Mouse (Mus musculus) CH12.LX (cell line): ENCODE data around the gene Barx1. TPM values are rescaled to one million over a fixed set of nuclear protein-coding genes. Genes with fewer than 3 reads are reported as not detected.

ENCODE experiments used
- DNase-seq: peaks from one replicate; pipeline ENCODE4 v3.0.0-alpha.2; 2013; ENCODE audit errors: extremely low read depth
- H3K27ac ChIP-seq: 2 replicates; pipeline ENCODE4 v1.5.1; 2012; ENCODE audit warnings: low read depth, mild to moderate bottlenecking, control low read depth, moderate library complexity; ENCODE audit not compliant: insufficient read depth
- H3K27me3 ChIP-seq: replicated peaks from 2 replicates; pipeline ENCODE3; 2012; ENCODE audit warnings: inconsistent platforms
- H3K36me3 ChIP-seq, 2 experiments: replicated peaks in 1 of 2; 2 replicates each; pipeline versions ENCODE3 to v1.6.1; 2012; ENCODE audit warnings: inconsistent platforms in 1 of 2, low read length in 1 of 2, mild to moderate bottlenecking in 1 of 2, mixed read lengths in 1 of 2, moderate library complexity in 1 of 2; ENCODE audit not compliant: control insufficient read depth in 1 of 2, insufficient read depth in 1 of 2
- H3K4me1 ChIP-seq, 2 experiments: 2 replicates each; pipeline ENCODE4 v1.6.1; 2012; ENCODE audit warnings: inconsistent platforms in 1 of 2, moderate library complexity in 1 of 2; ENCODE audit not compliant: insufficient read depth in 2 of 2, control insufficient read depth in 1 of 2
- H3K4me2 ChIP-seq: 2 replicates; pipeline ENCODE4 v1.6.1; 2012; ENCODE audit warnings: low read depth, mild to moderate bottlenecking, control low read depth; ENCODE audit not compliant: poor library complexity, insufficient read depth, severe bottlenecking
- H3K4me3 ChIP-seq, 3 experiments: fragments of 150-350 bp in 1 of 3; sonication (generic) in 1 of 3; replicated peaks in 1 of 3; 2 replicates each; pipeline versions ENCODE3 to v1.5.1; 2011 to 2012; ENCODE audit warnings: low read depth in 2 of 3, low read length in 2 of 3, mild to moderate bottlenecking in 2 of 3, moderate library complexity in 2 of 3, control low read depth in 1 of 3, improper control_type of control experiment in 1 of 3, inconsistent platforms in 1 of 3, mixed read lengths in 1 of 3; ENCODE audit not compliant: poor library complexity in 1 of 3
- H3K79me2 ChIP-seq: replicated peaks from 2 replicates; pipeline ENCODE4 v1.6.1; 2012; ENCODE audit warnings: mild to moderate bottlenecking, moderate library complexity; ENCODE audit not compliant: control insufficient read depth, poor library complexity, insufficient read depth, severe bottlenecking; ENCODE audit errors: extremely low read depth
- H3K9ac ChIP-seq: 2 replicates; pipeline ENCODE4 v1.6.1; 2012; ENCODE audit warnings: low read depth, mild to moderate bottlenecking, control low read depth, moderate library complexity; ENCODE audit not compliant: insufficient read depth
- H3K9me3 ChIP-seq: replicated peaks from 2 replicates; pipeline ENCODE3; 2012; ENCODE audit warnings: low read length, inconsistent platforms, mixed read lengths
- CHD1 ChIP-seq: IDR thresholded peaks from 2 replicates; pipeline ENCODE4 v1.6.1; 2012; ENCODE audit warnings: low read depth, low read length, improper control_type of control experiment, inconsistent platforms
- CHD2 ChIP-seq: IDR thresholded peaks from 2 replicates; pipeline ENCODE4 v1.6.1; 2011; ENCODE audit warnings: low read length, improper control_type of control experiment
- CTCF ChIP-seq, 2 experiments: IDR thresholded peaks in 1 of 2; conservative IDR thresholded peaks in 1 of 2; 2 replicates each; pipeline ENCODE4 v1.5.1; 2011 to 2012; ENCODE audit warnings: low read depth in 2 of 2, low read length in 2 of 2, improper control_type of control experiment in 1 of 2, inconsistent platforms in 1 of 2, mild to moderate bottlenecking in 1 of 2, moderate library complexity in 1 of 2
- E2F4 ChIP-seq: IDR thresholded peaks from 2 replicates; pipeline ENCODE4 v1.6.1; 2011; ENCODE audit warnings: low read depth, low read length, improper control_type of control experiment; ENCODE audit not compliant: insufficient replicate concordance
- ELF1 ChIP-seq: IDR thresholded peaks from 2 replicates; pipeline ENCODE4 v1.6.1; 2014; ENCODE audit warnings: low read depth, mild to moderate bottlenecking, inconsistent platforms, low read length, improper control_type of control experiment
- ETS1 ChIP-seq: conservative IDR thresholded peaks from 2 replicates; pipeline ENCODE4 v1.6.1; 2012; ENCODE audit warnings: low read depth, mild to moderate bottlenecking, inconsistent platforms, low read length, improper control_type of control experiment, moderate library complexity
- HCFC1 ChIP-seq: IDR thresholded peaks from 2 replicates; pipeline ENCODE4 v1.6.1; 2012; ENCODE audit warnings: low read depth, mild to moderate bottlenecking, inconsistent platforms, low read length, improper control_type of control experiment
- IRF4 ChIP-seq: IDR thresholded peaks from 2 replicates; pipeline ENCODE4 v1.6.1; 2014; ENCODE audit warnings: low read depth, mild to moderate bottlenecking, inconsistent platforms, low read length, improper control_type of control experiment
- MAFK ChIP-seq: IDR thresholded peaks from 2 replicates; pipeline ENCODE4 v1.6.1; 2011; ENCODE audit warnings: low read length, improper control_type of control experiment; ENCODE audit not compliant: insufficient replicate concordance
- MAX ChIP-seq: IDR thresholded peaks from 2 replicates; pipeline ENCODE4 v1.6.1; 2011; ENCODE audit warnings: low read length, improper control_type of control experiment
- MAZ ChIP-seq: IDR thresholded peaks from 2 replicates; pipeline ENCODE4 v1.6.1; 2012; ENCODE audit warnings: low read depth, mild to moderate bottlenecking, inconsistent platforms, low read length, improper control_type of control experiment, moderate library complexity
- MYC ChIP-seq: IDR thresholded peaks from 2 replicates; pipeline ENCODE4 v1.6.1; 2011; ENCODE audit warnings: low read depth, mild to moderate bottlenecking, improper control_type of control experiment, low read length
- NELFE ChIP-seq: IDR thresholded peaks from 2 replicates; pipeline ENCODE4 v1.6.1; 2011; ENCODE audit warnings: low read depth, low read length, improper control_type of control experiment
- POLR2A ChIP-seq: IDR thresholded peaks from 2 replicates; pipeline ENCODE4 v1.6.1; 2011; ENCODE audit warnings: low read depth, mild to moderate bottlenecking, improper control_type of control experiment, low read length
- POLR2AphosphoS2 ChIP-seq: IDR thresholded peaks from 2 replicates; pipeline ENCODE4 v1.6.1; 2011; ENCODE audit warnings: low read depth, low read length, improper control_type of control experiment
- RAD21 ChIP-seq: IDR thresholded peaks from 2 replicates; pipeline ENCODE4 v1.6.1; 2011; ENCODE audit warnings: low read depth, mild to moderate bottlenecking, low read length, improper control_type of control experiment, moderate library complexity
- SMC3 ChIP-seq: IDR thresholded peaks from 2 replicates; pipeline ENCODE4 v1.6.1; 2011; ENCODE audit warnings: low read depth, low read length, improper control_type of control experiment
- TCF12 ChIP-seq: IDR thresholded peaks from 2 replicates; pipeline ENCODE4 v1.6.1; 2014; ENCODE audit warnings: low read depth, mild to moderate bottlenecking, inconsistent platforms, low read length, improper control_type of control experiment
- USF1 ChIP-seq: IDR thresholded peaks from 2 replicates; pipeline ENCODE4 v1.6.1; 2014; ENCODE audit warnings: low read depth, mild to moderate bottlenecking, inconsistent platforms, low read length, improper control_type of control experiment
- ZNF384 ChIP-seq: IDR thresholded peaks from 2 replicates; pipeline ENCODE4 v1.6.1; 2012; ENCODE audit warnings: low read depth, low read length, improper control_type of control experiment, inconsistent platforms
- dilution Hi-C: fragments of 300-500 bp; cut with MboI; formaldehyde crosslinking; loops from 2 replicates; pipeline ENCODE4 v1.14.3; 2020; ENCODE audit warnings: low sequenced_read_pairs; ENCODE audit not compliant: extremely low pct_unique_long_range_greater_than_20kb, extremely low pct_ligation_motif_present
- in situ Hi-C: fragments of 300-500 bp; cut with MboI; formaldehyde crosslinking; loops from 3 replicates; pipeline ENCODE4 v1.14.3; 2019; ENCODE audit warnings: low sequenced_read_pairs, low pct_ligation_motif_present, low pct_unique_long_range_greater_than_20kb, mixed read lengths
- polyA plus RNA-seq: library from polyadenylated mRNA; unstranded; fragments of >175 nt; gene quantifications from 2 replicates; pipeline ENCODE4 v1.2.1, GENCODE M21; 2012; ENCODE audit warnings: low read depth; ENCODE audit not compliant: insufficient read length
- total RNA-seq, 2 experiments: library from RNA; depleted of rRNA; stranded (reverse); fragments of 300-350 nt in 1 of 2; fragments of >200 nt in 1 of 2; gene quantifications; 2 replicates each; pipeline ENCODE4 v1.2.3; 2012 to 2014

Barx1 gene
- total and polyA plus RNA-seq, 3 experiments: not detected

DNA sequence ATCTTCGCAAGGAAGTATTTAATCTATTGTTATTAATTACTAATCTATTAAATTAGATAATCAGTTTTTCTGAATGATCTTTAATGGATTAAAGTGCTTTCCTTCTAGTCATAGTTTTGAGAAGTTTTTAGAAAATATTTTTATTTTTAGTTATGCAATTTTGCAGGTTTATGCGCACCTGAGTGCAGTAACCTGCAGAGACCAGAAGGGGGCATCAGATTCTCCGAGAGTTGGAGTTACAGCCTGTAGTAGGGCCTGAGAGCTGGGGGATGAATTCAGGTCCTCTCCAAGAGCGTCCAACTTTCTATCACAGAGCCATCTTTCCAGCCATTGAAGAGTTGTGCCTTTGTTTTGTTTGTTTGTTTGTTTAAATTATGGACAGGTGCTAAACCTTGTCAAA is 16.1 kb upstream of the Barx1 start:
- no peak overlapping the region for H3K4me3 ChIP-seq
- TF ChIP-seq CHD1 (no peak), MAFK (no peak), TCF12 (no peak), POLR2A (no peak), NELFE (no peak), CHD2 (no peak), MAZ (no peak), CTCF (conservative IDR thresholded peaks at IDR 0.05 in 1 of 2, IDR thresholded peaks at IDR 0.05 in 1 of 2; ENCODE audit: low read depth in 2 of 2, low read length in 2 of 2) (no peak), USF1 (no peak), ZNF384 (no peak), HCFC1 (no peak), ELF1 (no peak), MAX (no peak), POLR2AphosphoS2 (no peak), IRF4 (no peak)
- TF ChIP-seq, all 38 proteins: peak for 0
- Histone ChIP-seq H3K27ac (no peak overlapping the region), H3K36me3 (no peaks in the 10 kb centered on the region), H3K79me2 (no peaks in the 10 kb centered on the region), H3K9me3 (no peaks in the 10 kb centered on the region), H3K9ac (no peak overlapping the region), H3K4me1 (peaks cover 0 to 5% of the 10 kb centered on the region in 2 experiments; a peak in 1 of 4 replicates), H3K4me2 (no peak overlapping the region), H3K27me3 (peaks cover 2% of the 10 kb centered on the region)
- dilution Hi-C loops: no loop called here
- no peak for DNase-seq
- in situ Hi-C loops: no loop called here

DNA sequence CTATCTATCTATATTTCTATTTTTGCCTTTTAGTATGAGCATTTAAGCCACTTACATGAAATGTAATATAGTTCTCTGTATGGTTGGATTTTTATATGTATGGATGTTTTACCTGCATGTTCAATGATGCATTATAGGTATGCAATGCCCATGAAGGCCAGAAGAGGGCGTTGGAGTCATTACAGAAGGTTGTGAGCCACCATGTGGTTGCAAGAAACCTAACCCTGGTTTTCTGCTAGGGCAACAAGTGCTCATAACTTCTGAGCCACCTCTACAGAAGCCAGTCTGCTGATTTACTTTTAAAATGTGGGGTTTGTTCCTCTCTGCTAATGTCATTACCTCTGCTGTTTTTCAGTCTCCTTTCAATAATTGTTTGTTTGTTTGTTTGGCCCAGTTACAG is 12.2 kb upstream of the Barx1 start:
- Histone ChIP-seq H3K79me2 (no peaks in the 10 kb centered on the region), H3K27ac (no peak overlapping the region), H3K9me3 (no peaks in the 10 kb centered on the region), H3K36me3 (no peaks in the 10 kb centered on the region), H3K4me1 (no peaks in the 10 kb centered on the region; a peak in 1 of 4 replicates), H3K4me3 (no peak overlapping the region), H3K9ac (no peak overlapping the region), H3K4me2 (no peak overlapping the region), H3K27me3 (peaks cover 20% of the 10 kb centered on the region)
- TF ChIP-seq E2F4: no peak
- TF ChIP-seq RAD21: peak; percentile 48
- TF ChIP-seq ETS1: no peak
- TF ChIP-seq MYC: peak; percentile 81
- TF ChIP-seq CTCF (conservative IDR thresholded peaks at IDR 0.05 in 1 of 2, IDR thresholded peaks at IDR 0.05 in 1 of 2; ENCODE audit: low read depth in 2 of 2, low read length in 2 of 2): peak; percentile 50 to 90; a peak in 3 of 4 replicates
- peak; percentile 50 for TF ChIP-seq SMC3
- dilution Hi-C loops (no loop called here), in situ Hi-C loops (loop anchor here (5.0 to 25.0 kb wide), 4 partner anchors 147 to 537 kb away; partner anchors contain the start of gene Ninj1)
- peak; percentile 55 for DNase-seq
